ENCODE assay signal across 9 mouse cellular contexts in the genomic region with DNA sequence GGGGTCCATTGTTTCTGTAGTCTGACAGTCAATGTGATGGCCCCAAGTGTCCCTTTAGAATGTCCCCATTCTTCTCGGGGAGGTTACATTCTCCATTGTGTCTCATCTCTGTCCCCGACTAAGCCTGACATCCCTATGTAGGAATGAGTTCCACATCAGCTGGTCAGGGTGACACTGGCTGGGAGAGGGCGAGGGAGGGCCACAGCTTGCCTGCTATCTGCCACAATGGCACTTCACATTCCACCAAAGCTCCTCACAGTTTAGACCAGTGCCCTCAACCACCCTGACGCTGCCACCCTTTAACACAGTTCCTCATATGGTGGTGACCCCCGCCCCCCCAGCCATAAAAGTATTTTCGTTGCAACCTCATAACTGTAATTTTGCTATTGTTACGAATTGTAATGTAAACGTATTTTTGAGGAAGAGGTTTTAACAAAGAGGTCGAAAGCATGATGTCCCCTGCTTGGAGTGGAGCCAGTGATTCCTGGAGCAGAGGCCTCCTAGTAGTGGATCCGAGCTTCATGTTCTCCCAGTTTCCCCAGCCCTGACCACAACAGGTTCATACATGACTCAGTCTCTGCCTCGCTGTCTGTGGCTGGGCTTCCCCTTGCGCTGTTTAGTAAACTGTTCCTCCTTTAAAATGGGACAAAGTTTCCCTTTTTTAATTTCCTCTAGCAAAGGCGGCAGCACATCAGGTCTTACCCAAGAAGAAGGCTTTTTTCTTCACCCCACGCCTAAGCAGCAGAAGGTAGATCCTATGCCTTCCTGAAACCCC. TPM values are rescaled to one million over a fixed set of nuclear protein-coding genes. Genes with fewer than 3 reads are reported as not detected.
DNase-seq lines count a peak whose midpoint lies in the region; ATAC-seq and TF ChIP-seq lines count a peak whose summit lies in the region.
"Had no signal": no experiment of that assay in that cellular context is flagged by ENCODE, and none has a peak within 500 bp of the region (broad histone marks: within the 10 kb centered on the region; RNA-seq: fewer than 3 reads in every experiment).

No protein-coding gene starts in this region.

- no peak for TF ChIP-seq POLR2A in embryonic fibroblast, embryonic 13.5 days (IDR thresholded peaks at IDR 0.05; ENCODE audit: low read depth, low read length)
- no peak for TF ChIP-seq POLR2A in small intestine, adult 2 months (IDR thresholded peaks at IDR 0.05; ENCODE audit: low read depth, low read length)

- DNase-seq in kidney, adult 9 months, result peak; percentile 19
- DNase-seq in stomach, postnatal 0 days (ENCODE audit: low spot score), result no peak
- DNase-seq in gastrocnemius, postnatal 36 days, result no peak
- DNase-seq in layer of hippocampus, adult 18-20 months (ENCODE audit: low spot score in 2 of 2), result no peak
- DNase-seq: liver, embryonic 13.5 days had no signal

- H3K9ac ChIP-seq in kidney, embryonic 14.5 days (ENCODE audit: low read depth, low read length), result no peak overlapping the region
- H3K9ac ChIP-seq in stomach, embryonic 15.5 days, result no peak overlapping the region
- no peak overlapping the region for H3K9ac ChIP-seq in stomach, postnatal 0 days (ENCODE audit: low read length)
- H3K9ac ChIP-seq: liver, embryonic 13.5 days had no signal

- H3K36me3 ChIP-seq in kidney, embryonic 14.5 days (ENCODE audit: control insufficient read depth, insufficient read depth, low read length), result no peaks in the 10 kb centered on the region
- H3K36me3 ChIP-seq in stomach, embryonic 15.5 days, result no peaks in the 10 kb centered on the region
- no peaks in the 10 kb centered on the region for H3K36me3 ChIP-seq in stomach, postnatal 0 days (ENCODE audit: control insufficient read depth, insufficient read depth, low read length)
- no peaks in the 10 kb centered on the region for H3K36me3 ChIP-seq in small intestine, adult 2 months (ENCODE audit: control insufficient read depth, insufficient read depth, low read length)
- H3K36me3 ChIP-seq: liver, embryonic 13.5 days had no signal

- ATAC-seq in kidney, embryonic 14.5 days (ENCODE audit: low FRiP score, low TSS enrichment), result no peak
- no peak for ATAC-seq in stomach, embryonic 15.5 days (ENCODE audit: insufficient read depth, low FRiP score, low read depth)
- no peak for ATAC-seq in stomach, postnatal 0 days (ENCODE audit: low FRiP score, low TSS enrichment)

- intact Hi-C loops in gastrocnemius, postnatal 36 days (cut with DNase I), result no loop called here

- H3K27me3 ChIP-seq in kidney, embryonic 14.5 days (ENCODE audit: control insufficient read depth, insufficient read depth, low read length), result no peaks in the 10 kb centered on the region
- no peaks in the 10 kb centered on the region for H3K27me3 ChIP-seq in stomach, embryonic 15.5 days (replicated peaks)
- no peaks in the 10 kb centered on the region for H3K27me3 ChIP-seq in stomach, postnatal 0 days (ENCODE audit: control insufficient read depth, insufficient read depth, low read length)
- no peaks in the 10 kb centered on the region for H3K27me3 ChIP-seq in small intestine, adult 2 months (ENCODE audit: control insufficient read depth, insufficient read depth, low read length)
- H3K27me3 ChIP-seq: liver, embryonic 13.5 days had no signal

- no peak overlapping the region for H3K4me2 ChIP-seq in kidney, embryonic 14.5 days (replicated peaks; ENCODE audit: low read depth, low read length)
- no peak overlapping the region for H3K4me2 ChIP-seq in stomach, embryonic 15.5 days
- H3K4me2 ChIP-seq in stomach, postnatal 0 days (replicated peaks; ENCODE audit: low read depth), result no peak overlapping the region
- H3K4me2 ChIP-seq: liver, embryonic 13.5 days had no signal

- no peak for TF ChIP-seq CTCF in stomach, postnatal 0 days (IDR thresholded peaks at IDR 0.05; ENCODE audit: low read depth)
- TF ChIP-seq CTCF in embryonic fibroblast, embryonic 13.5 days (IDR thresholded peaks at IDR 0.05; ENCODE audit: borderline replicate concordance, insufficient read depth, low read length), result no peak
- no peak for TF ChIP-seq CTCF in small intestine, adult 2 months (IDR thresholded peaks at IDR 0.05; ENCODE audit: extremely low read depth, insufficient read length, insufficient replicate concordance, low read depth, low read length)

- H3K4me1 ChIP-seq in kidney, embryonic 14.5 days (ENCODE audit: control insufficient read depth, insufficient read depth, low read length), result peaks cover 34% of the 10 kb centered on the region
- peaks cover 25% of the 10 kb centered on the region for H3K4me1 ChIP-seq in stomach, embryonic 15.5 days
- no peaks in the 10 kb centered on the region; the same call in 1 of the 2 replicates for H3K4me1 ChIP-seq in stomach, postnatal 0 days (replicated peaks; ENCODE audit: control insufficient read depth, insufficient read depth)
- H3K4me1 ChIP-seq in embryonic fibroblast, embryonic 13.5 days (ENCODE audit: control insufficient read depth, insufficient read depth, low read length), result peaks cover 22% of the 10 kb centered on the region
- H3K4me1 ChIP-seq in small intestine, adult 2 months (ENCODE audit: control insufficient read depth, insufficient read depth, insufficient read length, low read length), result peaks cover 3% of the 10 kb centered on the region; the same call in 1 of the 2 replicates

- 69% methylated on average over 14 of the region's 14 CpGs for WGBS in kidney, embryonic 14.5 days
- WGBS in stomach, embryonic 15.5 days, result 63% methylated on average over 14 of the region's 14 CpGs
- 65% methylated on average over 14 of the region's 14 CpGs for WGBS in stomach, postnatal 0 days
- WGBS in small intestine, adult 2 months, result 72% methylated on average over 14 of the region's 14 CpGs

- H3K4me3 ChIP-seq in kidney, embryonic 14.5 days (ENCODE audit: low read length), result no peak overlapping the region
- H3K4me3 ChIP-seq in stomach, embryonic 15.5 days (replicated peaks), result no peak overlapping the region
- H3K4me3 ChIP-seq in stomach, postnatal 0 days (ENCODE audit: low read depth, low read length), result no peak overlapping the region
- H3K4me3 ChIP-seq in embryonic fibroblast, embryonic 13.5 days (ENCODE audit: insufficient read depth, low read length), result no peak overlapping the region
- no peak overlapping the region for H3K4me3 ChIP-seq in small intestine, adult 2 months (ENCODE audit: low read depth, low read length)
- H3K4me3 ChIP-seq: liver, embryonic 13.5 days had no signal

- no peaks in the 10 kb centered on the region for H3K9me3 ChIP-seq in kidney, embryonic 14.5 days (ENCODE audit: control insufficient read depth, low read length)
- no peaks in the 10 kb centered on the region for H3K9me3 ChIP-seq in stomach, embryonic 15.5 days
- no peaks in the 10 kb centered on the region for H3K9me3 ChIP-seq in stomach, postnatal 0 days (ENCODE audit: control insufficient read depth, low read length)
- H3K9me3 ChIP-seq: liver, embryonic 13.5 days had no signal

- H3K27ac ChIP-seq in kidney, embryonic 14.5 days (ENCODE audit: low read depth, low read length), result no peak overlapping the region
- peak overlapping the region; percentile 6; the same call in 1 of the 2 replicates for H3K27ac ChIP-seq in stomach, embryonic 15.5 days
- H3K27ac ChIP-seq in stomach, postnatal 0 days (replicated peaks), result no peak overlapping the region
- H3K27ac ChIP-seq in embryonic fibroblast, embryonic 13.5 days (ENCODE audit: insufficient read depth, low read length), result peak overlapping the region; percentile 78
- H3K27ac ChIP-seq in small intestine, adult 2 months (ENCODE audit: insufficient read depth, low read depth, low read length), result peak overlapping the region; percentile 27; the same call in 1 of the 2 replicates
- H3K27ac ChIP-seq: liver, embryonic 13.5 days had no signal

- no peak for TF ChIP-seq EP300 in stomach, postnatal 0 days (optimal IDR thresholded peaks at IDR 0.05)

RNA-seq across cellular contexts. Expression of a gene that starts 47.4 kb away (rescaled TPM):
- polyA plus RNA-seq in kidney, embryonic 14.5 days (2014; fragmentation: Nextera tagmentation; extraction: Ambion mirVana), result 32.5 and 36.7 TPM in 2 replicates
- polyA plus RNA-seq in stomach, embryonic 15.5 days (2015; fragmentation: Nextera tagmentation; extraction: Ambion mirVana), result 16.3 and 18.0 TPM in 2 replicates
- polyA plus RNA-seq in stomach, postnatal 0 days (2015; fragmentation: Nextera tagmentation; extraction: Ambion mirVana), result 7.7 and 7.9 TPM in 2 replicates
- 7.4 and 10.3 TPM in 2 replicates for polyA plus RNA-seq in embryonic fibroblast, embryonic 13.5 days (2011; ENCODE audit: insufficient read length, low read depth, missing spikeins)
- 2.9 and 6.4 TPM in 2 replicates for polyA plus RNA-seq in small intestine, adult 2 months (2012; rRNA removed)
- total RNA-seq in gastrocnemius, postnatal 36 days (2021), result 1 to 10 TPM; 2.4 to 3.2 TPM
- total RNA-seq in layer of hippocampus, adult 18-20 months (2021), result 10 to 100 TPM; 15.9 to 16.3 TPM

Comparison
In these comparisons a context has a peak if more than half of its experiments do, and no peak if none do; other contexts are left out.
1. H3K27ac ChIP-seq: peak in stomach, embryonic 15.5 days (single experiment), embryonic fibroblast, embryonic 13.5 days (single experiment) and small intestine, adult 2 months (single experiment); none in kidney, embryonic 14.5 days (single experiment) and stomach, postnatal 0 days (single experiment).